Comparison of ENCODE assay signal across 8 mouse cellular contexts in the genomic region with DNA sequence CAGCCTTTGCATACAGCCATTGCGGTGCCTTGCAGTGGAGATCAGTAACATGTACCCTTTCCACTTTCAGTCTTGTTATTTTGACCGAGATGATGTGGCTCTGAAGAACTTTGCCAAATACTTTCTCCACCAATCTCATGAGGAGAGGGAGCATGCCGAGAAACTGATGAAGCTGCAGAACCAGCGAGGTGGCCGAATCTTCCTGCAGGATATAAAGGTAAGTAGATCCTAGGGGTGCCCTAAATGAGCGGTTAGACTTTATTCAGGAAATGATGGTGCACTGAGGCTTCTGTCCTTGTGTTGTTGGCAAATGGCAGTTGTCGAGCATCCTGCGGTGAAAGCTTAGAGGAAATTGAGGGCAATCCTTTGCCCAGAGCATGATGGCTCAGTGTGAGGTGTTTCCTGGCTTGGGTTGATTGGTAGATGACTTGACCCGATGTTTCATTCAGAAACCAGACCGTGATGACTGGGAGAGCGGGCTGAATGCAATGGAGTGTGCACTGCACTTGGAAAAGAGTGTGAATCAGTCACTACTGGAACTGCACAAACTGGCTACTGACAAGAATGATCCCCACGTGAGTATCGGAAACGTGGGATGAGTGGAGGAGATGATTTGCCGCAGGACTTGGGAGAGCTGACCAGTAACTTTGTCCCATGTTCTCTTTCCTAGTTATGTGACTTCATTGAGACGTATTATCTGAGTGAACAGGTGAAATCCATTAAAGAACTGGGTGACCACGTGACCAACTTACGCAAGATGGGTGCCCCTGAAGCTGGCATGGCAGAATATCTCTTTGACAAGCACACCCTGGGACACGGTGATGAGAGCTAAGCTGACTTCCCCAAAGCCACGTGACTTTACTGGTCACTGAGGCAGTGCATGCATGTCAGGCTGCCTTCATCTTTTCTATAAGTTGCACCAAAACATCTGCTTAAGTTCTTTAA. TPM values are rescaled to one million over a fixed set of nuclear protein-coding genes. Genes with fewer than 3 reads are reported as not detected.
DNase-seq lines count a peak whose midpoint lies in the region; ATAC-seq and TF ChIP-seq lines count a peak whose summit lies in the region.

No protein-coding gene starts in this region.

- TF ChIP-seq CTCF in heart, adult 2 months (IDR thresholded peaks at IDR 0.05), result no peak
- TF ChIP-seq CTCF in C2C12 (IDR thresholded peaks at IDR 0.05; ENCODE audit: control insufficient read depth, insufficient read depth, insufficient read length), result no peak

- no peak for ATAC-seq in forebrain, embryonic 16.5 days
- ATAC-seq in liver, embryonic 16.5 days (ENCODE audit: low read depth), result no peak

- H3K4me1 ChIP-seq in heart, adult 2 months (ENCODE audit: control insufficient read depth, insufficient read depth, low read length), result peaks cover 11% of the 10 kb centered on the region
- peaks cover 19% of the 10 kb centered on the region for H3K4me1 ChIP-seq in forebrain, embryonic 16.5 days (replicated peaks; ENCODE audit: control insufficient read depth, insufficient read depth, low read length)
- H3K4me1 ChIP-seq in liver, embryonic 16.5 days (ENCODE audit: control insufficient read depth, low read depth, low read length), result peaks cover 50% of the 10 kb centered on the region

- peaks cover 10% of the 10 kb centered on the region for H3K36me3 ChIP-seq in heart, adult 2 months (ENCODE audit: control insufficient read depth, insufficient read depth, low read length)
- H3K36me3 ChIP-seq in C2C12 (ENCODE audit: control insufficient read depth, insufficient read depth), result peaks cover 32% of the 10 kb centered on the region
- peaks cover 8% of the 10 kb centered on the region for H3K36me3 ChIP-seq in forebrain, embryonic 16.5 days (ENCODE audit: control insufficient read depth, insufficient read depth)
- peaks cover 30% of the 10 kb centered on the region for H3K36me3 ChIP-seq in liver, embryonic 16.5 days (ENCODE audit: control insufficient read depth, insufficient read depth)

- peak overlapping the region; percentile 89 for H3K4me2 ChIP-seq in forebrain, embryonic 16.5 days (ENCODE audit: low read length)
- H3K4me2 ChIP-seq in liver, embryonic 16.5 days (ENCODE audit: low read depth, low read length), result peak overlapping the region; percentile 87

- DNase-seq in heart, adult 2 months, result no peak
- no peak for DNase-seq in heart, postnatal 25 days (ENCODE audit: low spot score)
- no peak for DNase-seq in left cerebral cortex, adult 8-10 months (ENCODE audit: low spot score in 2 of 2)
- no peak for DNase-seq in layer of hippocampus, postnatal 10 days (ENCODE audit: low spot score in 2 of 2)
- no peak for DNase-seq in adipocyte (ENCODE audit: low spot score)

- intact Hi-C loops in heart, adult 2 months (cut with DNase I), result no loop called here
- intact Hi-C loops in heart, postnatal 25 days (cut with DNase I), result loop anchor here (5.0 kb wide), 1 partner anchor 32 kb away; no protein-coding TSS in a partner anchor

- H3ac ChIP-seq in C2C12 (ENCODE audit: control insufficient read depth, insufficient read length, low read depth), result peak overlapping the region; percentile 50

- H3K9me3 ChIP-seq in forebrain, embryonic 16.5 days (ENCODE audit: control insufficient read depth, low read length), result no peaks in the 10 kb centered on the region
- no peaks in the 10 kb centered on the region for H3K9me3 ChIP-seq in liver, embryonic 16.5 days (replicated peaks; ENCODE audit: control insufficient read depth, low read length)

- H3K79me2 ChIP-seq in heart, adult 2 months (replicated peaks; ENCODE audit: control insufficient read depth, insufficient read depth, low read length), result 0 out of 2 replicates have a peak, but pooled peaks cover 1% of the 10 kb centered on the region
- peaks cover 42% of the 10 kb centered on the region for H3K79me2 ChIP-seq in C2C12 (ENCODE audit: control insufficient read depth, insufficient read depth)

- no peak overlapping the region; the same call in 1 of the 2 replicates for H3K27ac ChIP-seq in heart, adult 2 months
- no peak overlapping the region for H3K27ac ChIP-seq in forebrain, embryonic 16.5 days (ENCODE audit: low read length)
- H3K27ac ChIP-seq in liver, embryonic 16.5 days (ENCODE audit: low read length), result peak overlapping the region; percentile 97

- peaks cover 27% of the 10 kb centered on the region for H3K79me3 ChIP-seq in C2C12 (ENCODE audit: low read depth)

- H3K9ac ChIP-seq in heart, adult 2 months (ENCODE audit: low read depth, low read length), result 0 out of 2 replicates have a peak overlapping the region, but pooled peaks have one; percentile 16
- no peak overlapping the region for H3K9ac ChIP-seq in forebrain, embryonic 16.5 days (replicated peaks; ENCODE audit: low read depth, low read length)
- peak overlapping the region; percentile 89 for H3K9ac ChIP-seq in liver, embryonic 16.5 days (ENCODE audit: low read depth, low read length)

- no peak for TF ChIP-seq EP300 in heart, adult 2 months (IDR thresholded peaks at IDR 0.05; ENCODE audit: insufficient read depth, low read depth, low read length)

- WGBS in heart, adult 2 months, result 77% methylated on average over 20 of the region's 20 CpGs
- 93% methylated on average over 20 of the region's 20 CpGs for WGBS in forebrain, embryonic 16.5 days
- 65% methylated on average over 20 of the region's 20 CpGs for WGBS in liver, embryonic 16.5 days (ENCODE audit: insufficient replicate concordance)

- TF ChIP-seq POLR2A in heart, adult 2 months (IDR thresholded peaks at IDR 0.05; ENCODE audit: insufficient read depth, low read depth, low read length), result no peak

- no peaks in the 10 kb centered on the region for H3K27me3 ChIP-seq in heart, adult 2 months (ENCODE audit: control insufficient read depth, insufficient read depth, low read length)
- H3K27me3 ChIP-seq in C2C12 (ENCODE audit: control insufficient read depth, insufficient read depth, insufficient read length), result no peaks in the 10 kb centered on the region
- H3K27me3 ChIP-seq in forebrain, embryonic 16.5 days (replicated peaks; ENCODE audit: control insufficient read depth, insufficient read depth, low read length), result no peaks in the 10 kb centered on the region
- H3K27me3 ChIP-seq in liver, embryonic 16.5 days (ENCODE audit: control insufficient read depth, insufficient read depth, low read depth, low read length), result no peaks in the 10 kb centered on the region

- peak overlapping the region; percentile 98 for H3K4me3 ChIP-seq in heart, adult 2 months
- H3K4me3 ChIP-seq in C2C12 (ENCODE audit: insufficient read depth, poor library complexity, severe bottlenecking), result peak overlapping the region; percentile 100
- H3K4me3 ChIP-seq in forebrain, embryonic 16.5 days (replicated peaks; ENCODE audit: low read length), result no peak overlapping the region
- H3K4me3 ChIP-seq in liver, embryonic 16.5 days (ENCODE audit: low read depth, low read length), result peak overlapping the region; percentile 79

TF ChIP-seq in C2C12, 6 proteins besides CTCF, POLR2A, EP300 and RAD21:
- TF ChIP-seq USF1 (IDR thresholded peaks at IDR 0.05; ENCODE audit: low read depth), result peak; percentile 77
- TF ChIP-seq CEBPB (IDR thresholded peaks at IDR 0.05; ENCODE audit: low read depth), result peak; percentile 43
- TF ChIP-seq MAX (IDR thresholded peaks at IDR 0.05), result no peak

RNA-seq across cellular contexts. Expression of a gene that starts 4.0 kb away (rescaled TPM):
- 1,000 to 10,000 TPM; 2,956 to 3,430 TPM for total RNA-seq in heart, adult 2 months (2021)
- 2,611 and 2,797 TPM in 2 replicates for polyA plus RNA-seq in heart, adult 2 months (2012; rRNA removed)
- total RNA-seq in heart, postnatal 25 days (2021), result 1,000 to 10,000 TPM; 2,502 to 2,556 TPM
- polyA plus RNA-seq in C2C12 (2012; fragmentation: generic; extraction: Trizol), result 4,975 TPM
- 1,497 and 1,681 TPM in 2 replicates for polyA plus RNA-seq in forebrain, embryonic 16.5 days (2015; fragmentation: Nextera tagmentation; extraction: Ambion mirVana)
- 3,514 and 3,691 TPM in 2 replicates for polyA plus RNA-seq in liver, embryonic 16.5 days (2015; fragmentation: Nextera tagmentation; extraction: Ambion mirVana)
- 1,000 to 10,000 TPM; 2,793 to 3,196 (median 2,896) TPM for total RNA-seq in left cerebral cortex, adult 8-10 months (2022)
- 1,000 to 10,000 TPM; 2,066 to 2,109 TPM for total RNA-seq in layer of hippocampus, postnatal 10 days (2021)

RNA-seq across cellular contexts. Expression of a gene that starts 17.1 kb away (rescaled TPM):
- total RNA-seq in heart, adult 2 months (2021), result under 1 TPM; 0.10 to 0.11 TPM
- 0.45 and 0.47 TPM in 2 replicates for polyA plus RNA-seq in heart, adult 2 months (2012; rRNA removed)
- under 1 TPM in 1 of 2 experiments, not detected in 1; 0.10 TPM for total RNA-seq in heart, postnatal 25 days (2021)
- polyA plus RNA-seq in C2C12 (2012; fragmentation: generic; extraction: Trizol), result 0.09 TPM
- 1.2 and 1.5 TPM in 2 replicates for polyA plus RNA-seq in forebrain, embryonic 16.5 days (2015; fragmentation: Nextera tagmentation; extraction: Ambion mirVana)
- 0.13 and 0.14 TPM in 2 replicates for polyA plus RNA-seq in liver, embryonic 16.5 days (2015; fragmentation: Nextera tagmentation; extraction: Ambion mirVana)
- 1 to 10 TPM; 1.1 to 2.3 (median 1.2) TPM for total RNA-seq in left cerebral cortex, adult 8-10 months (2022)
- 1 to 10 TPM; 1.9 to 3.0 TPM for total RNA-seq in layer of hippocampus, postnatal 10 days (2021)

RNA-seq across cellular contexts. Expression of a gene that starts 17.1 kb away (rescaled TPM):
- total RNA-seq in heart, adult 2 months (2021), result 1 to 10 TPM; 5.9 to 6.5 TPM
- polyA plus RNA-seq in heart, adult 2 months (2012; rRNA removed), result 11.1 and 14.2 TPM in 2 replicates
- 1 to 10 TPM; 8.9 to 9.3 TPM for total RNA-seq in heart, postnatal 25 days (2021)
- 4.5 TPM for polyA plus RNA-seq in C2C12 (2012; fragmentation: generic; extraction: Trizol)
- 18.0 and 18.4 TPM in 2 replicates for polyA plus RNA-seq in forebrain, embryonic 16.5 days (2015; fragmentation: Nextera tagmentation; extraction: Ambion mirVana)
- 236 and 248 TPM in 2 replicates for polyA plus RNA-seq in liver, embryonic 16.5 days (2015; fragmentation: Nextera tagmentation; extraction: Ambion mirVana)
- 10 to 100 TPM in 2 of 4 experiments, 1 to 10 TPM in 2; 9.2 to 12.7 (median 11.1) TPM for total RNA-seq in left cerebral cortex, adult 8-10 months (2022)
- 10 to 100 TPM; 13.9 to 14.5 TPM for total RNA-seq in layer of hippocampus, postnatal 10 days (2021)

RNA-seq across cellular contexts. Expression of a gene that starts 57.0 kb away (rescaled TPM):
- 10 to 100 TPM; 29.7 to 33.7 TPM for total RNA-seq in heart, adult 2 months (2021)
- polyA plus RNA-seq in heart, adult 2 months (2012; rRNA removed), result 104 and 135 TPM in 2 replicates
- total RNA-seq in heart, postnatal 25 days (2021), result 10 to 100 TPM; 35.9 to 36.0 TPM
- 161 TPM for polyA plus RNA-seq in C2C12 (2012; fragmentation: generic; extraction: Trizol)
- 14.1 and 20.9 TPM in 2 replicates for polyA plus RNA-seq in forebrain, embryonic 16.5 days (2015; fragmentation: Nextera tagmentation; extraction: Ambion mirVana)
- 7.3 and 8.6 TPM in 2 replicates for polyA plus RNA-seq in liver, embryonic 16.5 days (2015; fragmentation: Nextera tagmentation; extraction: Ambion mirVana)
- 10 to 100 TPM; 25.9 to 28.5 (median 27.1) TPM for total RNA-seq in left cerebral cortex, adult 8-10 months (2022)
- total RNA-seq in layer of hippocampus, postnatal 10 days (2021), result 10 to 100 TPM; 49.1 to 54.6 TPM
